Mouse (Mus musculus) G1E (cell line): ENCODE measurements around the gene A630095N17Rik. TPM values are rescaled to one million over a fixed set of nuclear protein-coding genes. Genes with fewer than 3 reads are reported as not detected.

Source experiments
- ATAC-seq: 2 replicates; pipeline ENCODE4 v1.8.0; 2016; ENCODE audit warnings: mild to moderate bottlenecking; ENCODE audit not compliant: insufficient number of reproducible peaks, poor library complexity, low FRiP score, severe bottlenecking; ENCODE audit errors: extremely low read depth
- DNase-seq: peaks from one replicate; pipeline ENCODE4 v3.0.0; 2012; ENCODE audit warnings: low spot score
- H3K27me3 ChIP-seq: 2 replicates; pipeline ENCODE4 v1.6.1; 2012; ENCODE audit warnings: mild to moderate bottlenecking, low read length, inconsistent platforms; ENCODE audit not compliant: insufficient read depth
- H3K36me3 ChIP-seq: replicated peaks from 2 replicates; pipeline ENCODE3; 2012; ENCODE audit warnings: mild to moderate bottlenecking, inconsistent platforms
- H3K4me1 ChIP-seq: 2 replicates; pipeline ENCODE4 v1.6.1; 2012; ENCODE audit warnings: low read depth, low read length, inconsistent platforms, mixed read lengths; ENCODE audit not compliant: insufficient read depth
- H3K4me3 ChIP-seq: 2 replicates; pipeline ENCODE4 v1.5.1; 2012; ENCODE audit warnings: low read depth, mild to moderate bottlenecking, inconsistent platforms, low read length, moderate library complexity, mixed read lengths
- H3K9me3 ChIP-seq: replicated peaks from 2 replicates; pipeline ENCODE4 v1.6.1; 2012; ENCODE audit warnings: inconsistent platforms
- CTCF ChIP-seq: IDR thresholded peaks from 2 replicates; pipeline ENCODE4 v1.5.1; 2012; ENCODE audit warnings: low read depth, low read length, inconsistent platforms, mixed read lengths
- GATA1 ChIP-seq: IDR thresholded peaks from 2 replicates; pipeline ENCODE4 v1.6.1; 2012; ENCODE audit warnings: borderline replicate concordance, low read length, inconsistent platforms, mixed read lengths
- GATA2 ChIP-seq: IDR thresholded peaks from 2 replicates; pipeline ENCODE4 v1.6.1; 2012; ENCODE audit warnings: low read depth, low read length, inconsistent platforms, borderline replicate concordance
- POLR2AphosphoS5 ChIP-seq: IDR thresholded peaks from 2 replicates; pipeline ENCODE4 v1.6.1; 2012; ENCODE audit warnings: low read depth, low read length, inconsistent platforms; ENCODE audit not compliant: insufficient replicate concordance
- TAL1 ChIP-seq: conservative IDR thresholded peaks from 2 replicates; pipeline ENCODE4 v1.6.1; 2012; ENCODE audit warnings: low read depth, low read length, inconsistent platforms, mixed read lengths
- polyA plus RNA-seq: library from polyadenylated mRNA; stranded (reverse); fragments of >175 nt; gene quantifications from 2 replicates; pipeline ENCODE4 v1.2.3, GENCODE M21; 2012
- total RNA-seq, 2 experiments: library from RNA; stranded (forward) in 1 of 2; stranded (reverse) in 1 of 2; fragments of 200-1000 nt in 1 of 2; fragments of >200 nt in 1 of 2; fragmentation: Nextera tagmentation in 1 of 2; gene quantifications; 2 replicates each; pipeline ENCODE4 v1.2.3; 2014 to 2017

A630095N17Rik gene
- total and polyA plus RNA-seq, 3 experiments = not detected

GRCm38 (mm10) chr1:75222926-75223325 lies 9.0 kb downstream of the A630095N17Rik start:
- peaks cover 1% of the 10 kb centered on the region for H3K36me3 ChIP-seq
- H3K4me1 ChIP-seq = peaks cover 61% of the 10 kb centered on the region
- ATAC-seq (no peak), DNase-seq (no peak)
- no peaks in the 10 kb centered on the region for H3K9me3 ChIP-seq
- peaks cover 18% of the 10 kb centered on the region for H3K27me3 ChIP-seq
- TF ChIP-seq TAL1 (no peak), GATA2 (no peak), POLR2AphosphoS5 (no peak), GATA1 (no peak), CTCF (no peak)
- H3K4me3 ChIP-seq = no peak overlapping the region

GRCm38 (mm10) chr1:75221538-75221937 lies 10.4 kb downstream of the A630095N17Rik start:
- ATAC-seq (no peak), DNase-seq (no peak)
- peaks cover 15% of the 10 kb centered on the region for H3K36me3 ChIP-seq
- H3K27me3 ChIP-seq = peaks cover 9% of the 10 kb centered on the region; the same call in 1 of the 2 replicates
- peaks cover 69% of the 10 kb centered on the region for H3K4me1 ChIP-seq
- TF ChIP-seq TAL1 (no peak), GATA1 (no peak), GATA2 (no peak), CTCF (no peak), POLR2AphosphoS5 (no peak)
- H3K9me3 ChIP-seq = no peaks in the 10 kb centered on the region
- H3K4me3 ChIP-seq = no peak overlapping the region

- TF ChIP-seq TAL1 (no peak), GATA2 (no peak), POLR2AphosphoS5 (no peak), CTCF (no peak), GATA1 (no peak)
- Histone ChIP-seq H3K9me3 (no peaks in the 10 kb centered on the region), H3K36me3 (peaks cover 35% of the 10 kb centered on the region), H3K4me3 (peak within 1 kb of the TSS; percentile 76), H3K4me1 (peaks cover 72% of the 10 kb centered on the region), H3K27me3 (peaks cover 6% of the 10 kb centered on the region; the same call in 1 of the 2 replicates)
- DNase-seq (no peak), ATAC-seq (no peak)
Measured at GRCm38 (mm10) chr1:75219531-75219930, 12.4 kb downstream of the A630095N17Rik start, which contains the start of gene Tuba4a. Gene Tuba4a (minus strand): TSS chr1:75219865.

- peak; percentile 98 for DNase-seq
- ATAC-seq = peak; percentile 72
- H3K36me3 ChIP-seq = peaks cover 40% of the 10 kb centered on the region
- no peaks in the 10 kb centered on the region for H3K9me3 ChIP-seq
- peaks cover 6% of the 10 kb centered on the region; the same call in 1 of the 2 replicates for H3K27me3 ChIP-seq
- H3K4me3 ChIP-seq = peak overlapping the region; percentile 76
- TF ChIP-seq GATA2 = no peak
- peak; percentile 97 for TF ChIP-seq POLR2AphosphoS5
- peaks cover 72% of the 10 kb centered on the region for H3K4me1 ChIP-seq
Measured at GRCm38 (mm10) chr1:75219078-75219477, 12.8 kb downstream of the A630095N17Rik start.

- peaks cover 6% of the 10 kb centered on the region; the same call in 1 of the 2 replicates for H3K27me3 ChIP-seq
- peak; percentile 48 for ATAC-seq
- no peaks in the 10 kb centered on the region for H3K9me3 ChIP-seq
- TF ChIP-seq CTCF (no peak), TAL1 (no peak), GATA2 (no peak)
- H3K4me1 ChIP-seq = peaks cover 74% of the 10 kb centered on the region
- peaks cover 46% of the 10 kb centered on the region for H3K36me3 ChIP-seq
- H3K4me3 ChIP-seq = peak overlapping the region; percentile 76
- DNase-seq = peak; percentile 85
Measured at GRCm38 (mm10) chr1:75218227-75219001, 13.5 kb downstream of the A630095N17Rik start.

GRCm38 (mm10) chr1:75217893-75218226 lies 14.0 kb downstream of the A630095N17Rik start:
- Histone ChIP-seq H3K9me3 (no peaks in the 10 kb centered on the region), H3K4me3 (peak overlapping the region; percentile 76), H3K27me3 (peaks cover 6% of the 10 kb centered on the region; the same call in 1 of the 2 replicates), H3K36me3 (peaks cover 52% of the 10 kb centered on the region), H3K4me1 (peaks cover 74% of the 10 kb centered on the region)
- TF ChIP-seq CTCF (no peak), GATA1 (no peak), GATA2 (no peak), TAL1 (no peak), POLR2AphosphoS5 (no peak)
- no peak for DNase-seq
- ATAC-seq = no peak
